Mouse (Mus musculus): Measurements from ENCODE around the gene Tcl1b3. TPM values are rescaled to one million over a fixed set of nuclear protein-coding genes. Genes with fewer than 3 reads are reported as not detected.

Tcl1b3 gene
- polyA plus RNA-seq, 1 experiment: not detected

DNA sequence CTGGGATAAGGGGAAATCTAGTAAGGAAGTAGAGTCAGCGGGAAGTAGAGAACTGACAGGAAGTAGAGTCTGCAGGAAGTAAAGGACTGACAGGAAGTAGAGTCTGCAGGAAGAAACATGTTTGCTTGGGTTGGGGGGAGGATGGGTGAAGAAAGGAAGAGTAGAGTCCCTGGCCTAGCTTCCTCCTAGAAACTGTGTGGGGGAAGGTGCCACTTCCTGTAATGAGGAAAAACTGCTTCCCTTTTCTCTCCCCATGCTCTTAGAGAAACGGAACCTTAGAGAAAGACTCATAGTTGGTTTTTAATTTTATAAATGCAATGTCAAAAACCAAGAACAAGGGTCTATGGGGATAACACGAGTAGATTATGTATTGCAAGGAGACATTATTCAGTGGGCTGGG is 44.2 kb downstream of the Tcl1b3 start:
- TF ChIP-seq GATA1 (IDR thresholded peaks at IDR 0.05; ENCODE audit: low read length): no peak

DNA sequence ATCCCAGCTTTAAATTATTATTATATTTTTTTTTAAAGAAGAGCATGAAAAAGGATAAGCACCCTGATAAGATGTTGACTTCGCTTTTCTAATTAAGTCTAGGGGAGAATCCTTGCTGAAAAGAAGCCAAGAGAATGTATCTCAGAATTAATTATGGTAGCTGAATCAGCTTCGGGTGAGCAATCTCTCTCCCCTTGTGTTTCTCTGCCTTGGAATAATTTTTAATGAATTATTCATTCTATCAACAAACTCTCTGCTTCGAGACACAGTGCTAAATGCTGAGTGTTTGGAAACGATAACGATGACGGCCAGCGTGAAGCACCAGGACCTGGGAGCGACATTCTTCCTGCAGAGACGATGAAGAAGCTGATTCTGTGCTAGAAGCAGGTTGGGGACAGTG is 48.2 kb downstream of the Tcl1b3 start:
- TF ChIP-seq GATA1 (IDR thresholded peaks at IDR 0.05; ENCODE audit: low read length): no peak

Other genes starting within 250 kb of the Tcl1b3 start
- gene Syne3, start 181.2 kb upstream of the Tcl1b3 start, polyA plus RNA-seq (2012): 9.5 TPM in 2 replicates
- gene Glrx5, start 158.4 kb upstream of the Tcl1b3 start, polyA plus RNA-seq (2012): 314 and 423 TPM in 2 replicates
- not detected in 2 replicates for gene Tcl1b2, start 45.0 kb upstream of the Tcl1b3 start, polyA plus RNA-seq (2012)
- not detected in 2 replicates for gene Tcl1b1, start 31.4 kb upstream of the Tcl1b3 start, polyA plus RNA-seq (2012)
- gene Tcl1b5, start 14.7 kb upstream of the Tcl1b3 start, polyA plus RNA-seq (2012): not detected in 2 replicates
- gene Tcl1b4, start 10.9 kb downstream of the Tcl1b3 start, polyA plus RNA-seq (2012): not detected in 2 replicates
- gene Tcl1, start 31.8 kb downstream of the Tcl1b3 start, polyA plus RNA-seq (2012): not detected in 2 replicates
- not detected in 2 replicates for gene Tunar, start 142.8 kb downstream of the Tcl1b3 start, polyA plus RNA-seq (2012)